Mouse (Mus musculus) bone marrow, adult 2 months (tissue): ENCODE measurements around the gene Tpbgl. TPM values are rescaled to one million over a fixed set of nuclear protein-coding genes. Genes with fewer than 3 reads are reported as not detected.

ENCODE experiments used
- H3K27ac ChIP-seq: fragments of 200-500 bp; 2 replicates; pipeline ENCODE4 v1.5.1; 2012; ENCODE audit warnings: low read depth, mild to moderate bottlenecking, control low read depth, inconsistent platforms, low read length; ENCODE audit not compliant: control insufficient read depth, poor library complexity, insufficient read depth
- H3K4me1 ChIP-seq: fragments of 200-500 bp; 2 replicates; pipeline ENCODE4 v1.6.1; 2011; ENCODE audit warnings: low read length; ENCODE audit not compliant: control insufficient read depth, insufficient read depth
- H3K4me3 ChIP-seq: fragments of 200-500 bp; replicated peaks from 2 replicates; pipeline ENCODE3; 2011; ENCODE audit warnings: mild to moderate bottlenecking, low read depth, low read length, control low read depth; ENCODE audit not compliant: control insufficient read depth
- CTCF ChIP-seq: fragments of 200-500 bp; IDR thresholded peaks from 2 replicates; pipeline ENCODE4 v1.5.1; 2011; ENCODE audit warnings: low read length, control low read depth; ENCODE audit not compliant: control insufficient read depth, insufficient read depth
- POLR2A ChIP-seq: fragments of 200-500 bp; IDR thresholded peaks from 2 replicates; pipeline ENCODE4 v1.6.1; 2011; ENCODE audit warnings: low read depth, mild to moderate bottlenecking, control low read depth, low read length, borderline replicate concordance; ENCODE audit not compliant: control insufficient read depth
- WGBS: fragments of 180-500 bp; shearing (Covaris S2); methylation state at CpG from one replicate; pipeline ENCODE4 v1.1.7; 2018; 5-methylcytosine and 5-hydroxymethylcytosine counted together
- polyA plus RNA-seq: library from polyadenylated mRNA; stranded (reverse); fragments of >200 nt; gene quantifications from 2 replicates; pipeline ENCODE4 v1.2.4, GENCODE M21; 2011; ENCODE audit warnings: low replicate concordance; ENCODE audit not compliant: missing spikeins, insufficient read depth, insufficient read length

Gene Tpbgl
- polyA plus RNA-seq, 1 experiment = not detected

DNA sequence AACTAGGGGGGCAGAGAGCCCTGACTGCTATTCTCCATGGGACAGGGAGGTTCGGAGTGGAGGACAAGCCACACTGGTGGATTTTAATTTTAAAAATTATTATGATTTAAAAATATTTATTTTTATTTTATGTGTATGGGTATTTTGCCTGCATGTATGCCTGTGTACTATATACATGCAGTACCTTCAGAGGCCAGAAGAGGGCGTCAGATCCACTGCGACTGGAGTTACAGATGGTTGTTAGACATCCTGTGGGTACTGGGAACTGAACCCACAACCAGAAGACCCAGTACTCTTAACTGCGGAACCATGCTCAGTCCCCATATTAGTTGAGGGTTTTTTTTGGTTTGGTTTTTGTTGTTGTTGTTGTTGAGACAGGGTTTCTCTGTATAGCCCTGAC, 28.2 kb downstream of the Tpbgl start:
- H3K27ac ChIP-seq = no peak overlapping the region
- H3K4me1 ChIP-seq = peaks cover 2% of the 10 kb centered on the region
- 79% methylated on average over 4 of the region's 4 CpGs for WGBS

DNA sequence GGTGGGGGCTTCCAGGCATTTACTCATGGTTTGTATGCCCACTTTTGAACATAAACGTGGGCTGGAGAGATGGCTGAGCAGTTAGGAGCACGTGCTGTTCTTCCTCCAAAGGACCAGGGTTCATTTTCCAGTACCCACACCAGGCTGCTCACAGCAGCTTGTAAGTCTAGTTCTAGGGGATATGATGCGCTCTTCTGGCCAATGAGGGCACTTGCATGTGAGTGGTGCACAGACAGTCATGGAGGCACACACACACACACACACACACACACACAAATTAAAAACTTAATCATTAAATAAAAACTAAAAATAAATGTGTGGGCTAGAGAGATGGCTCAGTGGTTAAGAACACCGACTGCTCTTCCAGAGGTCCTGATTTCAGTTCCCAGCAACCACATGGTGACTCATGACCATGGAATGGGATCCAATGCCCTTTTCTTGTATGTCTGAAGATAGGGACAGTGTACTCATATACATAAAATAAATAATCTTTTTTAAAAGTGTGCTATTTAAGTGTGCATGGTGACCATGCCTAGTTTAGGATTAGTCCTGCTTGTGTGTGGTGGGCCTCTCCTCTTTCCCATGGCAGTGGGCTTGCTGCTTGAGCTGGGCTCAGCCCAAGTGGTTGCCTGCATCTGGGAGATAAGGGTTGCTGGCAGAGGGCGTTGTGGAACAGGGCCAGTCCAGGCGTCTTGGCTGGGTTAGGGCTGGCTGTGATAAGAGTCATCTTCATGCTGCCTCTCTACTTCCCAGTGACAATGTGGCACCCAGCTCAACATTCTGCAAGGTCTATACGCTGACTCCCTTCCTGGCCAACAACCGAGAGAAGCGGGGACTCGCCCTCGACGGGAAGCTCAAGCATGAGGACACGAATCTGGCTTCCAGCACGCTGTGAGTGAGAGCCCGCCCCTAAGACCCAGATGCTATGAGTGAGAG, 32.8 kb downstream of the Tpbgl start:
- Histone ChIP-seq H3K4me3 (peak overlapping the region; percentile 74), H3K27ac (peak overlapping the region; percentile 94), H3K4me1 (peaks cover 2% of the 10 kb centered on the region)
- TF ChIP-seq POLR2A (peak; percentile 58), CTCF (no peak)
- WGBS = 54% methylated on average over 15 of the region's 15 CpGs

More for the DNA sequence above, 28.2 kb downstream of the Tpbgl start:
- TF ChIP-seq POLR2A (no peak), CTCF (peak; percentile 31; the same call in 1 of the 2 replicates)
- no peak overlapping the region for H3K4me3 ChIP-seq

DNA sequence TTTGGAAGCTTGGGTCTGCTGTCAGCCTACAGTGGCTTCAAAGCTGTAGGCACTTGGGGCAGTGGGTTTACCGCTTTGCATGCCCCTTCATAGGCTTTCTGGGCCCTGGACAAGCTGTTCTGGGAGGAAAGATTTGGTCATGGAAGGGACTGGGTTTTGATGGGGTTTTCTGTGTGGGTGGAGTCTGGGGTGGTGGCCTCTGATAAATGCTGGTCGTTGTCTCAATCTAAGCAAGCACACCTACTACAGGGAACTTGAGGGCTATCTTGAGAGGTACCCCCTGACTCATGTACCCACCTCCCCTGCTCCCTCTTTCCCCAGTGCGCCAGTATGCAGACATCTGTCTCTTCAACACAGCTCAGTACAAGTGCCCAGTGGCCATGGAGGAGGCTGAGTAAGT, 34.2 kb downstream of the Tpbgl start:
- peak overlapping the region; percentile 34 for H3K27ac ChIP-seq
- no peak overlapping the region for H3K4me3 ChIP-seq
- peaks cover 2% of the 10 kb centered on the region for H3K4me1 ChIP-seq
- TF ChIP-seq POLR2A (no peak), CTCF (no peak)
- 73% methylated on average over 3 of the region's 3 CpGs for WGBS

DNA sequence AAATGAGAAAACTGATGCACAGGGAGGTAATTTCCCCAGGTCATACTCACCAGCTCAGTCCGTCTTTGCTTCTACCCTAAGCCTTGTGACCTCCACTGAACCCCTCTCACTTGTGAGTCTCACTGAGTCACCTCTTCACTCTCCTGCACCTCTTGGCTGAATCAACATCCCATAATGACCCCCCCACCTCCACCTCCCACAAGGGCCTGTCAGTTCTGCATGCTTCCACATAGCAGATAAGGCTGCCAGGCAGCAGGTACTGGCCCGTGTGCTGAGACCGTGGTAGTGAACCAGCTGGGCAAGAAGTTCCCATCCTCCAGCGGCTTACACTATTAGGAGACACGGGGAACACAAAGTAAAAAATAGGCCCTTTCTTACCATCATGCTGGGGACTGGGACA, 36.3 kb downstream of the Tpbgl start:
- TF ChIP-seq POLR2A (no peak), CTCF (no peak)
- H3K27ac ChIP-seq = no peak overlapping the region
- peaks cover 2% of the 10 kb centered on the region for H3K4me1 ChIP-seq
- 78% methylated on average over 5 of the region's 5 CpGs for WGBS
- H3K4me3 ChIP-seq = no peak overlapping the region

DNA sequence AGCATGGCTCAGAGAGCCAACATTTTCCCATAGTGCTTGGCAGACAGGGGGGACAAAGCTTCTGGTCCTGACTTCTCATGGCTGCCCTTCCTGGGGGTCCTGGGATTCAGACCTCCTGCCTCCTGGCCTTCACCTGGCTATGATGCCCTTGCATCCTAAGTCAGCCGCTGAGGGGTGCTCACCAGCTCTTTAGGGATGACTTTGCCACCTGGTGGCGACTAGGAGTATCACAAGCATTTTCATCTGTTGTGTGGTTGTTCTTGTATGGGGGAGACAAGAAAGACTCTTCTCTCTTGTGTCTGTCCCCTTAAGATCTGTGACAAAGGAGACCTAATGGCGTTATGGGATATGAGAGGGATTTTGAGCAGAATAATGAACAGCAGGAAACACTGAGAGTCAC, 36.8 kb downstream of the Tpbgl start:
- 16% methylated on average over 3 of the region's 3 CpGs for WGBS
- no peak overlapping the region for H3K27ac ChIP-seq
- no peak overlapping the region for H3K4me3 ChIP-seq
- TF ChIP-seq POLR2A (no peak), CTCF (peak; percentile 70)
- H3K4me1 ChIP-seq = peaks cover 2% of the 10 kb centered on the region

DNA sequence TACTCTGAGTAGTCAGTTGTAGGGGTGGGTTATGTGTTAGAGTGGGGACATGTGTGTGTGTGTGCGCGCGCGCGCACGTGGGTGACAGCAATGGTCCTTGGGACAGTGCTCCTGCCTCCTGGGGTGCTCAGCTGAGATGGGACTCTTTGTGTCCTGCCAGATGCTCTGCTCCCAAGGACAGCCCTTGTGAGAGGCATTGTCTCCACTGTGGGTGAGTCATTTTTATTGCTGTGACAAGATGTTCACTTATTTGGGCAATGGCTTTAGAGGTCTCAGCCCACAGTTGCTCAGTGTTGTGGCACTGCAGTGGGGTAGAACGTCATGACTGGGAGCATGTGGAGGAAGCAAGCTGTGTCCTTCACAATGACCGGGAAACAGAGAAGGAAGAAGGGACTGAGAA, 40.9 kb downstream of the Tpbgl start:
- H3K27ac ChIP-seq = no peak overlapping the region
- H3K4me1 ChIP-seq = no peaks in the 10 kb centered on the region
- 87% methylated on average over 8 of the region's 8 CpGs for WGBS
- no peak for TF ChIP-seq CTCF
- TF ChIP-seq POLR2A = no peak
- no peak overlapping the region for H3K4me3 ChIP-seq

DNA sequence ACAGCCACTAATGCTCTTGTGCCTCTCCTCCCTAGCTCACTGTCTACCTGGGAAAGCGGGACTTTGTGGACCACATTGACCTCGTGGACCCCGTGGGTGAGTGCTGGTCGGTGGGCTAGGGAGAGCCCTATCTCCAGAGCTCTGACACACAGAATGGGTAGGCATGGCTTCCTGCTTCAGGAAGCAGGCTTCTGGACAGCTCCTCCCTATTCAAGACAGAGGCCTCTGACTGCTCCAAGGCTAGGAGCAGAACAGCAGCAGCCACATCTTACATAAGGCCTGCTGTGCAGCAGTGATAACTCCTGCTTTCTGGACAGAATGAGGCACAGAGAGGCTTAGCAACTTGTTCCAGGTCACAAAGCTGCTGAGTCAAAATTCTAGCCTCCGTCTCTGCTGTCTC, 43.3 kb downstream of the Tpbgl start:
- WGBS = 69% methylated on average over 5 of the region's 5 CpGs
- Histone ChIP-seq H3K4me3 (no peak overlapping the region), H3K27ac (no peak overlapping the region), H3K4me1 (0 out of 2 replicates have a peak, but pooled peaks cover 1% of the 10 kb centered on the region)
- no peak for TF ChIP-seq POLR2A
- TF ChIP-seq CTCF = no peak

DNA sequence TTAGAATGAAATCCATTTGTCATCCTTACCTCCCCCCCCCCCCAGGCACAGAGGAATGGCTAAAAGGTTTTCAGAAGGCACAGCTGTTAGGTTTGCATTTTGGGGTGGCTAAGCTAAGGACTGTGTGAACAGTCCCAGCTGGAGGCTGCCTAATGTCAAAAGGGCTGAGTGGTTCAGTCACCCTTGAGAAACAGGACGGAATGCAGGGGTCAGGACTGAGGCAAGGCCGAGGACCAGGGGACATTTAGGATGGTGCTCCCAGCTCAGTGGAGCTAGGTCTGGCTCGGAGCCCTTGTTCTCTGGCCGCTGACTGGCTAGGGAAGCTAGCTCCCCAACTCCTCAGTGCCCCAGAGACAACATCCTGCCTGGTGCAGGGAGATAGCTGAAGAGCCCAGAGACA, 44.0 kb downstream of the Tpbgl start:
- no peak overlapping the region for H3K4me3 ChIP-seq
- no peak overlapping the region for H3K27ac ChIP-seq
- TF ChIP-seq CTCF (no peak), POLR2A (no peak)
- 0 out of 2 replicates have a peak, but pooled peaks cover 1% of the 10 kb centered on the region for H3K4me1 ChIP-seq
- 88% methylated on average over 4 of the region's 4 CpGs for WGBS

DNA sequence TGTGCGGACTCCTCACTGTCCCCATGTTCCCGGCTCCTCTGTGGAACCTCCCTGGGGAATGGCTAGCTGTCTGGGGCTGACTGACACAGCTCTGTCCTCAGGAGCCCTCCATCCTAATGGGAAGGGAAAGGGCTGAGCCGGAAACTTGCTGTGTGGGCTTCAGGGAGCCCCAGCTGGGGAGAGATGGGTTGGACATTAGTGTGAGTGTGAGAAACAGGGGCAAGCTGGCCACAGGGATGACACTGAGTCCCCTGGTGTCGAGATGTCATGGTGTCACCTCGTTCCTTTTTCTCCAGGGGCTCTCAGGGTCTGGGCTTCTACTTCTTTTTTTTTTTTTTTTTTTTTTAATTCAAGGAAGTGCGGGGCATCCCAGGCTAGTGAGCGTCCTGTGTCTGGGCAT, 44.6 kb downstream of the Tpbgl start:
- H3K27ac ChIP-seq = no peak overlapping the region
- WGBS = 58% methylated on average over 7 of the region's 7 CpGs

More for the DNA sequence above, 44.6 kb downstream of the Tpbgl start:
- no peak overlapping the region for H3K4me3 ChIP-seq
- H3K4me1 ChIP-seq = 0 out of 2 replicates have a peak, but pooled peaks cover 1% of the 10 kb centered on the region
- TF ChIP-seq CTCF (no peak), POLR2A (no peak)
